Mouse (Mus musculus) liver, adult 2 months (tissue): ENCODE measurements around the gene Senp3.

Experiments used
- CTCF ChIP-seq: fragments of 200-500 bp; IDR thresholded peaks from 2 replicates; pipeline ENCODE4 v1.5.1; 2011; ENCODE audit warnings: low read depth, low read length, control low read depth
- POLR2A ChIP-seq: fragments of 200-500 bp; IDR thresholded peaks from 2 replicates; pipeline ENCODE4 v1.6.1; 2011; ENCODE audit warnings: low read length, control low read depth; ENCODE audit not compliant: insufficient read depth; ENCODE audit errors: extremely low read depth

- no peak for TF ChIP-seq POLR2A
- TF ChIP-seq CTCF = no peak
These were observed 18.8 kb downstream of the Senp3 start for GRCm38 (mm10) chr11:69662967-69663671.
